Mouse (Mus musculus) brain, embryonic 18.5 days (tissue): ENCODE measurements around the gene Smarce1.
"Not testable (repeated sequence)": the region's sequence is repeated elsewhere in the genome, so short reads cannot be mapped to it uniquely, and the experiment has no call there.

Experiments used
- DNase-seq: peaks from one replicate; pipeline ENCODE4 v3.0.0-alpha.2; 2012; ENCODE audit warnings: low read depth, low spot score

Smarce1 gene

DNA sequence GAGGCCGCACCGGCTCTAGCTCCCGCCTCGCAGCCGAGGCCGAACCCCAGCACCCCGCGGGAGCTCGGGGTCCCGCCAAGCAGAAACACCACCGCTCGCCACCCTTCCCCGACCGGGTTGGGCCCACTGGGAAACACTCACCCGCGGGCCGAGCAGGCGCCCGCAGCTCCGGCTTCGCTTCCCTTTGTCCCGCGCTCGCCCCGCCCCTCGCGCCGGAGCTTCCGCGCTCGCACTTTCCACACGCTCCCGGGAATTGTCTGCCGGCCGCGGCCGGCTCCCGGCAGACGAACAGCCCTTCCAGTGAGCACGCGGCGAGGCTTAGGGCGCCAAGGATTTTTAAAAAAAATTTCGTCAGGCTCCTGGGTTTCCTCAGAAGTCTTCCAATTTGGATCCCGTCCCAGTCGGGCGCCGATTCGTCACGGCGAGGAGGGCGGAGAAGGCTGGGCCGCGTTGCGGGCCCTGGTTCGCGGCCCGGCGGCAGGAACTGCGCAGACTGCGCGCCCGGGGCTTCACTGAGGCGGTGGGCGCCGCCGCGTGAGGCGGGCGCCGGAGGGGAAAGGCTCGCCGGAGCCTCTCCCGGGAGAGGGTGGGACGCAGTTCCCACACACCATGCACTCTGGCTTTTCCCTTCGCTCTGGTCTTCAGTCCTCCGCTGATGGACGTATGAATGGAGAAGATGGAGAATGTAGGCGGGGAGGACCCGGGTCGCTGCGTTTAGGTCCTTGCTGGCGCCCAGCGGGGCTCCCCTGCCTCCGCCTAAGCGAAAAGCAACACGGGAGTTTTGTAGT is at the start of gene Smarce1:
Smarce1 (minus strand) TSS at position 757 of the 788 bp plus-strand sequence.
- peak; percentile 66 for DNase-seq

DNA sequence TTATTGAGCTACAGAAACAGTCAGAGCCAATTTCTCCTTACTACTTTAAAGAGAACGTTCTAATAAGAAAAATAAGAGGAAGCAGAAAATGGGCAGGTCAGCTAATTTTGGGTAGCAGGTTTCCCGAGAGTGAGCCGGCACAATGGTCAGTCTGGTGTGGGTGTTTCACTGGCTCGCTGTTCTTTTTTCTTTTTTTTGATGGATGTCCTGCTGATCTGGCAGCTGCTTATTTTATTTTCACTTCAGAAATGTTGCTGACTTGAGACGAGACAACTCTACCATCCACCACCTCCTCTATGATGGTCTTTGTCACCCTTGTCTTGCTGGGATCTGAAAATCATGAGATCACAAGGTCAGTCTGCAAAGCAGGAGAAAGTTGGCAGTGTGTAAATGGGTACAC is 49.2 kb upstream of the Smarce1 start:
- DNase-seq: no peak

DNA sequence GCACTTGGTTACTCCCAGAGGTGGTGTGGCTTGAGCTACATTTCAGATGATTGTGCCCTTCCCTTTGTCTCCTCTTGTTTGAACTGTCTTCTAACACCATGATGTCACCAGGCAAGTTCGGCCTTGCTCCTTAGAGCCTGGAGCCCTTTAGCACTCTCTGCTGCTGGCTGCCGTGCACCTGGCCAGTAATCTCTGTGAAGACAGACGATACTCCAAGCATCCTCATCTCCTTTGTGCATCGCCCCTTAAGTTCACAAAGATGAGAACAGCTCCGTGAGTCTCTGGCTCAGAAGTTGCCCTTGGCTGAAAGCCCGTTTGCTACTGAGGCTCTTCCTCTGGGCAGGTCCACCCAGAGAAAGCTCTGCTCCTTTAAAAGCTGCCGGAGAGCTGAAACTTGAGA is 46.0 kb upstream of the Smarce1 start:
- DNase-seq: no peak

DNA sequence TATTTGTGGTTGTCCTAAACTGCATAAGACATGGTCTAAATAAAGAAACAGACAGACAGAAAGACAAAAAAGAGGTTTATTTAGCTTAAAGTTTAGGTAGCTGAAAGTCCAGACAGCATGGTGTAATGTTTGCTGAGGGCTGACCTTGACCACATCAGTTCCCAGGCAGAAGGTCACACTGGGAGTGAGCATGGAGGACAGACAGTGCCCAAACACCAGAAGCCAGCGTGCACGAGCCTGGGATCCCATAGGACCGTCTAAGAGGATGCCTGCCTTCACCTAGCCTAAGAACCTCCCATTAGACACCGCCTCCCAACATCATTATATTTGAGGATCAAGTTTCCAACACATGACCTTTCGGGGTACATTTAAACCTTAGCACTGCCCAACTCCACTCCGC is 44.8 kb upstream of the Smarce1 start:
- DNase-seq: no peak

DNA sequence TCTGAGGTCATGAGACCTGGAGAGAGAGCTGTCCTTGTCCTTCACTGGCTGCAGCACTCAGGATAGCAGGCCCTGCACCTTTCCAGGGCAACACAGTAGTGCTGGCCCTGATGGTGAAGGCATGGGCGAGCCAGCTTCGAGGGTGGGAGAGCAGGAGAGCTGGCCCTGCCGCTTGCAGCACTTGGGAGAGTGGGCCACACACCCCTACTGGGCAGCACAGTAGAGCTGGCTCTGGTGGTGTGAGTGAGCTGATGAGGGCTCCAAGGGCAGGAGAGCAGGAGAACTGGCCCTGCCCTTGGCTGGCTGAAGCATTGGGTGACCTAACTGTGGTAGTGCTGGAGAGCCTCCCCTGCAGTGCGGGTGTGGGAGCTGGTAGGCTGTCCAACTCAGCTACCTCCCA is 41.9 kb upstream of the Smarce1 start:
- DNase-seq: no peak

DNA sequence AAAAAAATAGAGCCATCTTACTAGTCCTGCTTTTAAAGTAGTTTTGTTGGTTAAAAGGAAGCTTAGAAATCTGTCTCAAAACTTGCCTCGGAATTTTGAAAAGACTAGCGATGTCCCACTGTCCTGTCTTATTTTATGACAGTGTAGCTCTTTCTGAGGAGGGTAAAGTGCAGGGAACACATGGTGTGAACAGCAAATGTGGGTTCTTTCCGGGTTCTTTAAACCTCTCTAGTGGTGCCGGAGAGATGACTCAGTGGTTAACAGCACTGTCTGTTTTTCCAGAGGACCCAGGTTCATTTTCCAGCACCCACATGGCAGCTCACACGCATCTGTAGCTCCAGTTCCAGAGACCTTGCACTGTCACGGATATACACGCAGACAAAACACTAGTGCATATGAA is 38.4 kb upstream of the Smarce1 start:
- no peak for DNase-seq

DNA sequence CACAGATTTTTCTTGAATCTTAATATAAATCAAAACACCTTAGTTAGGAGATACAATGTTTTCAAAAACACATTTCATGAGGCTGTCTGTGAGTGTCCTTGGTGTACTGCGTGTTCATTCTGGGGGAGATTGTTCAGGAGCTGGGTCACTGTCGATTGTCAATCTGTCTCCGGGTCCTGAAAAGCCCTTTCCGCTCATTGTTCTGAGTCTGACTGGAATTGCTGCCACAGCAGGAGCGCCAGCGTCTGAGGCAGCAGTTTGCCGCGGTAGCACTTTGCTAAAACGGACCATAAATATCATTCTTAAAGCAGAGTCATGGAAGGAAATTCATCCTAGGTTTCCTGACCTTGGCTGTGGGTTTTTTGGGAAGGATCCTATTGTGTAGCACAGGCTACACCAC is 35.0 kb upstream of the Smarce1 start:
- DNase-seq: no peak

DNA sequence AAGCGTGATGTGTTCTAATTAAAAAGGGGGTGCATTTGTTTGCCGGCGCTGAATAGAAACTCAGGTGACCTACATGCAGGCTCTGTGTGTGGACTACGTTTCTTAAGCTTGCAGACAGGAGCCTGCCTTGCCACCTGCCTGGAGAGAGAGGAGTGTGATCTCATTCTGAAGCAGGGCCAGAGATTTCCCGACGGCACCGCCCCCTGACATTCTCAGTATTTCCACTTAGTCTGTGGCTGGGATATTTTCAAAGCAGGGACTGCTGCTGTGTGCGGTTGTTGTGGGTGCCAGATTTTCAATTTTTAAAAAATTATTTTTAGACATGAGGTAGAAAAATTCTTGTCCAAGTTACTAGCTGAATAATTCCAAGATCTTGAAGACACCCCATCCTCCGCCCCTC is 34.4 kb upstream of the Smarce1 start:
- DNase-seq: no peak

DNA sequence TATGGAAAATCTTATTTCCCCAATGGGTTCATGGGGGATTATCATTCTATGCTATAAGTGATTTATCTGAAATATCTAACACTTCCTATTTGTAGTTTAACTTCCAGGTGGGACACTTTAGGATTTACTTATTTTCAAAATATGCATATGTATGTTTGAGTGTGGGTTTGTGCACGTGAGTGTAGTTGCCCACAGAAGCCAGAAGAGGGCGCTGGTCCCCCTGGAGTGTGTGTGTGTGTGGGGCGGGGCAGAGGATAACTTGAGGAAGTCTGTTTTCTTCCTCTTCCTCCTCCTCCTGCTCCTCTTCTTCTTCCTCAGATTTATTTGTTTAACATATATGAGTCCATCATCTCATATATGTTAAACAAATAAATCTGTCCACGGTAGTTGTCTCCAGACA is 25.4 kb upstream of the Smarce1 start:
- no peak for DNase-seq

DNA sequence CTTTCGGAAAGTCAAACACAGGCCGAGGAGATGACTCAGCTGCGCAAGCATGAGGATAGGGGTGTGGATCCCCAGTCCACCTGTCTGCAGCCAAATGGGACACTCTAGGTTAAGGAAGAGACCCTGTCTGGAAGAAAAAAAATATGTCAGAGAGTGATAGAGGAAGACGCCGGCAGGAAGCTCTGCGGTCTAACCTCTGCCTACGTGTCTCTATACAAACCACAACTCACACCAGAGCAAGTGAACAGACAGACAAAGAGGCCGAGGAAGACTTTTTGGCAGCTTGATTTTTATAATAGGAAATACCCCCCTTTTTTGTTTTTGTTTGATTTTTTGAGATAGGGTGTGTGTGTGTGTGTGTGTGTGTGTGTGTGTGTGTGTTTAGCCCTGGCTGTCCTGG is 24.5 kb upstream of the Smarce1 start:
- DNase-seq: no peak

DNA sequence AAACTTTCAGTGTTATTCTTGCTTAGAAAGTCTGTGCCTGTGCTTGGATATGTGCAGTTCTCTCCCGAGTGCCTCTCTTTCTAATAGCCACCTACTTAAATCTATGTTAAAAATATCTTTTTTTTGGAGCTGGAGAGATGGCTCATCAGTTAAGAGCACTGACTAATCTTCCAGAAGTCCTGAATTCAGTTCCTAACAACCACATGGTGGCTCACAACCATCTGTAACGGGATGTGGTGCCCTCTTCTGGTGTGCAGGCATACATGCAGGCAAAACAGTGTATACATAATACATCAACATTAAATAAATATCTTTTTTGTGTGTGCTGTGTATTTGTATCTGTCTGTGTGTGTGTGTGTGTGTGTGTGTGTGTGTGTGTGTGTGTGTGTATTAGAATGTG is 23.1 kb upstream of the Smarce1 start:
- DNase-seq: no peak

DNA sequence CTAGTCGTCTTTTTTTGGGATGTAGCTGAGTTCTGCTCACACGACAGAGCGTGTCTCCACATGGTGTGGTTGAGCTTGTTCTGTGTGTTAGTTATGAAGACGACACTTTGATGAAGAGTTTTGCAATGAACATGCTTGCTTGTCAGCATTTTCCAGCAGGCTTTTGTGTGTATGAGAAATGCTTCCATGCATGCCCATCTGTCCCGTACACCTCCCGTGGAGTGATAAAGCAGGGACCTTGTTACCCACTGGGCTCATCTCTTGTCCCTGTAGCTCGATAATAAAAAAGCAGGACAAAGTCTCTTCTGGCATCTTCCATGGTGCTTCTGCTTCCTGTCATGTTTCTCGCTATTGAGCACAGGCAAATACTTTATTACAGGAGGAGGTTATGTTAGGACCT is 21.9 kb upstream of the Smarce1 start:
- no peak for DNase-seq

DNA sequence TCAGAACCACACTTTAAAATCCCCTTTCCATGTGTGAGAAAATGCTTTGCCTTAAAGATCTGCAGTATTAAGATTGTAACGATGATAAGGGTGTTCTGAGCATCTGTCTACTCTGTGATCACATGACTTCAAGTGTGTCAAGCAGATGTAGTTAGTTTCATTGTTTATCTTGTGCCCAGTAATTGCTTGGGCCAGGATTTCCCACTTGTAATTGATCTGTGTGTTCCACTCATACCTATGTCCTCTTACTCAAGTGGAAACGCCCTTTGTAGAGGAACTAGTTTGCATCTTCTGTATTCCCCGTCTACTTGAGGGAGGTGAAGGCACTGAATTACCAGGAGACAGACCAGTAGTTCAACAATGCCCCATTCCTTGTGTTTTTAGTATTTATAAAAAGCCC is 19.8 kb upstream of the Smarce1 start:
- DNase-seq: no peak

DNA sequence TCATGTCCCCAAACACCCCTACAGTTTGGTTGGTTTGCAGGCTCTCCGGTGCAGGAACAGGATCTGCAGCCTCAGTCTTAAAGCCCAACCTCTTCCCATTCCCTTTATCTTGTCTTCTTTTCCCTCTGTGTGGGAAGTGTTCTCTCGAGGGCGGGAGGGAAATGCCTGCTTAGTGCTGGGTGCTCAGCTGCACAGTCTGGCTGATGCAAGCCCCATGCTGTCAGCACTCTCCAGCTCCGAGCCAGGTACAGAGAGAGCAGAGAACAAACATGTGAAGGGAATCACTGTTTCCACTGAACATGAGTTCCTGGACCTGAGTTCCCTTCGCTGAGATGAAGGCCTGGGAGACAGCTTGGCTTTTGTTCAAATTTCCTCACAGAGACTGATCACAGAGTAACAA is 19.4 kb upstream of the Smarce1 start:
- no peak for DNase-seq

DNA sequence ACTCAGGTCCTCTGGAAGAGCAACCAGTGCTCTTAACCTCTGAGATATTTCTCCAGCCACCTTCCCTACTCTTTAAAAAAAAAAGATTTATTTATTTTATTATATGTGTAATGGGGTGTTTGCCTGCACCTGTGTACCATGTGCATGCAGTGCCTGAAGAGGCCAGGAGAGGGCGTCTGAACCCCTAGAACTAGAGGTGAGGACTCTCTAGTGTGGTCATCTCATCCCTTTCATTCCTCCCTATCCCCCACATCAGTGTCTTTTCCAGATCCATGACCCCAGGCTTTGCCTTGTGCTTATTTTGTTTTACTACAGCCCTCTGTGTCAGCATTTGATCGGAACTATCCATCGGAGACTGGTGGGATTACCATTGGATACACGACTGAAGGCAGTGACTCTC is 18.3 kb upstream of the Smarce1 start:
- DNase-seq: no peak

DNA sequence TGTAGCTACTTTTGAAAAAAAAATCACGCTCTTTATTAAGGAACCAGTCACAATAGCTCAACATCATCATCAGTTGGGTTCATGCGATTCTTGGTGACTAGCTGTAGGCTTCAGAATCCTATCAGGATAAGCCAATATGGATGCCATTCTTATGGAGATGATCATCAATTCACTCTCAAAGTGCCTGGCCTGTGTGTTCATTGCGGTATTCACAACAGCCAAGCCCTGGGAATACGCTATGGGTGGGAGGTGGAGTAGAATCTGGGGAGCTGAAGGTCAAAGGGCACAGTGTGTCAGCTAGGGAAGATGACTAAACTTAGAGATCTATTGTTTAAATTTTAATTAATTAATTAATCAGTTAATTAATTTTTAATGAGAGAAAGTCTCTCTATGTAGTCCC is 17.1 kb upstream of the Smarce1 start:
- no peak for DNase-seq

DNA sequence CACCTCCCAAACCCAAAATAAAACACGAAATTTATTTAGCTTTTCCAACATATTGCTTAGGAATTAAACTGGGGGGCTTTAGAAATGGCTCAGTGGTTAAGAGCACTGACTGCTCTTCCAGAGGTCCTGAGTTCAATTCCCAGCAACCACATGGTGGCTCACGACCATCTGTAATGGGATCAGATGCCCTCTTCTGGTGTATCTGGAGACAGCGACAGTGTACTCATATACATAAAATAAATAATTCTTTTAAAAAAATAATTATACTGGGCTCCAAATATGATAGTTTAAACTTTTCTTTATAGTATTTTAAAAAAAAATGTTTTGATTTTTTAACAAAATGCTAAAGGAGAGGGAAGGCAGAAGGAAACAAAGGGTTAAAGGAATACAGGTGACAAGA is 13.7 kb upstream of the Smarce1 start:
- not testable (repeated sequence) for DNase-seq

DNA sequence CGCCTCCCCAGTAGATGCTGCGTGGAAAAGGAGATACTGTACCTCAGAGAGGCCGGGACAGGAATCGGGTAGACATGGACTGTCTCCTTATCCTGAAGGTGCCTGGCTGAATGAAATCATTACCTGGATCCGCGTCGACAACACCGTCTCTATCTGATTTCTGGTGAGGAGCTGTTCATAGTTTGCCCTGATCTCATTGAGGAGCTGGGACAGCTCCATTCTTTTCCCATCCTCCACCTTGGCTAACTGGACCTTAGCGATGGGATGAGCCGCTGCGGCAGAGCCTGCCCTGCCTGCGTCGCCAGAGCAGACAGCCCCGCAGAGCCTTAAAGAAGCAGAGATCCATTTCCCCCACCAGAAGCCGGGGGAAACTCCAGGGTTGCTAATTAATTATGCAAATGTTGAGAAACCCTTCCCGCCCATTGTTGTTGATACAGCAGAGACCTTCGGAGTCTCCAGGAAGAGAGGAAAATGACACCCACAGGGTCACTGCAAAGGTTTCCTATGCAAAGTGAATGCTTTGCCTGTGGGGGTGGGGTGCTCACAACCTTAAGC is 13.1 kb upstream of the Smarce1 start, which contains the start of gene Krt222:
Krt222 (minus strand) TSS at position 266 of the 555 bp plus-strand sequence.
- no peak for DNase-seq

DNA sequence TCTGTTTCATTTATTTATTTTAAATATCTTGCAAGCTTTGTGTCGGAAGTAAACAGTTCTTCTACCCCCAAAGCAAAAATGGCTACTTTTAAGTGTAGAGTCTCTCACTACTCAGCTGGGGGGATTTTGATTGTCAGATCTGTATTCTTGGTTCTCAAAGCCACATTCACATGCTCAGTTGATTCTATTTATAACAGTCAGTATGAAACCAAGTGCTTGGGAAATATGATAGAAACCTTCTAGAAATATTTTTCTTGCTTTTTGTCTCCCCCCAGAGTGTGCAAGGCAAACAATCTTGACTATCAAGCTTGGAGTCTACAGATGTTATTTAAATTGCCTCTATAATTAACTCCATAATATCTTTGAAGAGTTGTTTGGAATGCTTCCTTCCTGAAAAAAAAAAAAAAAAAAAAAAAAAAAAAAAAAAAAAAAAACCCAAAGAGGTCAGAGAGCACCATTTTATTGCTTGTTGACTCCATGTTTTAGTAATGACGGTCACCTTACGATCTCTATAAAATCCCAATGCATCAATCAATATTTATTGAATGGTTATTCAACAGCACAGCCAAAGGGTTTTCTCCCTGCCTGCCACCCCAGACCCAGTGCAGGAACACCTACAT is 12.5 kb upstream of the Smarce1 start:
- no peak for DNase-seq

DNA sequence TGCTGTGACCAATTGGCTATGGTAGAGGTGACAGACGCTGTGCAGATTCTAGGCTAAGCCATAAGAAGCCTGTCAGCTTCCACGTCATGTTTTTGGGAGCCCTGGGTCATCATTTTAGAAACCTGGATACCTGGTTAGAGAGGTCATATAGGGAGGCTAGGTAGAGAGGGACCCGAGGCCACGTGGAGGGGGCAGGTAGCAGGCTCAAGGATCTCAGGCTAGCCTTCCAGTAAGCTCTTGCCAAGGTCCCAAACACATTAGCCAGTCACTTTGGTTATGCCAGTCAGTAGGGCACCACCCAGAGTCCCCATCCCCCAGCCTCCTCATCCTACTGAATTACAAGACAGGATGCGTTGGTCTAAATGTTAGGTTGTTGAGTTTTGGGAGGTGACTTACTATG is 11.2 kb upstream of the Smarce1 start:
- no peak for DNase-seq

DNA sequence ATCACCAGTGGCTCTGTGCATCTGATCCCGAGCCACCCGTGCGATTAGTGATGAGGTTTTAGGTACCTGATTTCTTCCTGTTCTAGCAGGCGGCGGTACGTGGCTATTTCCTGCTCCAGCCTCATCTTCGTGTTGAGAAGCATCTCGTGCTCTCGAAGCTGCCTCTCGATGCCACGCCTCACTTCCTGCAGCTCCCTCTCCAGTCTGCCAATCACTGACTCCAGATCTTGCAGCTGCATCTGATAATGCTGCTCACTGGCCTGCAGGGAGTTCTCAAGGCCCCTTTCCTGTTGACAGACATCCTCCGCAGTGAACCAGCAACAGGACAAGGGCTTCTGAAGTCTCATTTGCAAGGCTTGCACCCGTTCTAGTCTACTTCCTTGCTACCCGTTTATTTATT is 7.7 kb upstream of the Smarce1 start:
- DNase-seq: no peak

DNA sequence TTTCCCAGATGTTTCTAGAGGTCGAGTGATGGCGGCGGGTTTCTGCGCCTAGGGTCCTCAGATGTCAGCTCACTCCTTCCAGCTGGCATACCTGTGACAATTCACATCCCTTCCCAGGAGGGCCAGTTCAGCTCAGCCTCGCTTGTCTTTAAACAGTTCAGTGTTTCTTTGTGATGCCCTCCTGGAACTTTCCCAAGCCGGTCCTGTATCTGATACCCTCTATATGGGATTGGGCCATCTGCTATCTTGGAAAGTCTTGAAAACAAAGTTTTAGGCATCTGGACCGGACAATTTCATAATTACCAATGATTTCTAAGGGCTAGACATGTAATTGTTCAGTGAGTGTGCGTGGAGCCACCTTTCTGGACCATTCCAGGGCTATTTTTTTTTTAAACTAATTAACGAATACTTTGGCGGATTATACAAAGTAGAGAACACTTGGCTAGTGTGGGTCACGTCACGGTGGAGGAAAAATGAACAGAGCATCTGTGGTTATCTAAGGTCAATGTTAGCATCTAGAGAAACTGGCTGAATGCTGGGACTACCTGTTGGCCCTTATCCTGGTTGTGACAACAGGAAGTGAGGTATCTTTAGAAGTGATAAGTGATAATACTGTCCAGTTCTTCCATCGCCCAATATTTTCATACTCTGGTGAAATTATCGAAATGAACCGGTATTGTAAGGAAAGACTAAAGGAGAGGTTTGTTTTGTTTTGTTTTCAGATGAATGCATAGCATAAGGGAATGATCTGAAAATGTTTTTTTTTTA is 416 bp upstream of the Smarce1 start:
- DNase-seq: no peak
